Mouse (Mus musculus) lung, embryonic 15.5 days (tissue): ENCODE results near the gene Acsbg2. TPM values are rescaled to one million over a fixed set of nuclear protein-coding genes. Genes with fewer than 3 reads are reported as not detected.
A peak's percentile ranks its signal among the peaks of the same experiment; 100 is the strongest.

ENCODE experiments used
- ATAC-seq: fragments of 200-750 bp; cut with Nextera tagmentation; 2 replicates; pipeline ENCODE4 v1.8.0; 2017; ENCODE audit warnings: moderate number of reproducible peaks, borderline replicate concordance; ENCODE audit not compliant: low FRiP score, low TSS enrichment; ENCODE audit errors: extremely low read depth
- H3K27ac ChIP-seq: fragments of 300-500 bp; sonication (generic); 2 replicates; pipeline ENCODE4 v1.5.1; 2015; ENCODE audit warnings: moderate library complexity, mild to moderate bottlenecking, inconsistent platforms
- H3K27me3 ChIP-seq: fragments of 300-500 bp; sonication (generic); 2 replicates; pipeline ENCODE4 v1.6.1; 2015; ENCODE audit warnings: inconsistent platforms
- H3K36me3 ChIP-seq: fragments of 300-500 bp; sonication (generic); 2 replicates; pipeline ENCODE4 v1.6.1; 2015; ENCODE audit warnings: inconsistent platforms
- H3K4me1 ChIP-seq: fragments of 300-500 bp; sonication (generic); 2 replicates; pipeline ENCODE4 v1.6.1; 2015; ENCODE audit warnings: inconsistent platforms
- H3K4me2 ChIP-seq: fragments of 300-500 bp; sonication (generic); 2 replicates; pipeline ENCODE4 v1.6.1; 2015; ENCODE audit warnings: inconsistent platforms, mild to moderate bottlenecking, moderate library complexity
- H3K4me3 ChIP-seq: fragments of 300-500 bp; sonication (generic); 2 replicates; pipeline ENCODE4 v1.5.1; 2015; ENCODE audit warnings: mild to moderate bottlenecking, inconsistent platforms
- H3K9ac ChIP-seq: fragments of 300-500 bp; sonication (generic); 2 replicates; pipeline ENCODE4 v1.6.1; 2015; ENCODE audit warnings: inconsistent platforms
- H3K9me3 ChIP-seq: fragments of 300-500 bp; sonication (generic); 2 replicates; pipeline ENCODE4 v1.6.1; 2016; ENCODE audit warnings: inconsistent platforms
- WGBS: fragments of 180-500 bp; shearing (Covaris S2); methylation state at CpG from one replicate; pipeline ENCODE4 v1.1.7; 2015; 5-methylcytosine and 5-hydroxymethylcytosine counted together
- polyA plus RNA-seq: library from polyadenylated mRNA; unstranded; fragments of >200 nt; fragmentation: Nextera tagmentation; extraction: Ambion mirVana; gene quantifications from 2 replicates; pipeline ENCODE4 v1.2.1, GENCODE M21; 2015

The Acsbg2 gene
- polyA plus RNA-seq, 1 experiment from 2014 or later: not detected

- Histone ChIP-seq H3K9ac (no peak overlapping the region), H3K9me3 (no peaks in the 10 kb centered on the region), H3K4me3 (no peak overlapping the region), H3K4me1 (no peaks in the 10 kb centered on the region), H3K27me3 (no peaks in the 10 kb centered on the region), H3K27ac (no peak overlapping the region), H3K36me3 (peaks cover 75% of the 10 kb centered on the region), H3K4me2 (no peak overlapping the region)
- 86% methylated on average over 9 of the region's 9 CpGs for WGBS
- ATAC-seq: no peak
Measured at GRCm38 (mm10) chr17:56895368-56895918, 21.2 kb upstream of the Acsbg2 start.

- Histone ChIP-seq H3K9ac (no peak overlapping the region), H3K4me2 (no peak overlapping the region), H3K9me3 (no peaks in the 10 kb centered on the region), H3K36me3 (peaks cover 45% of the 10 kb centered on the region), H3K4me1 (no peaks in the 10 kb centered on the region), H3K27ac (no peak overlapping the region), H3K4me3 (no peak overlapping the region), H3K27me3 (no peaks in the 10 kb centered on the region)
- WGBS: 90% methylated on average over 2 of the region's 2 CpGs
- ATAC-seq: no peak
Measured at GRCm38 (mm10) chr17:56890018-56890417, 15.8 kb upstream of the Acsbg2 start.

- Histone ChIP-seq H3K4me1 (peaks cover 6% of the 10 kb centered on the region; the same call in 1 of the 2 replicates), H3K36me3 (peaks cover 25% of the 10 kb centered on the region), H3K4me2 (no peak overlapping the region), H3K27me3 (no peaks in the 10 kb centered on the region), H3K9me3 (no peaks in the 10 kb centered on the region), H3K4me3 (no peak overlapping the region), H3K27ac (no peak overlapping the region), H3K9ac (no peak overlapping the region)
- WGBS: 90% methylated on average over 2 of the region's 3 CpGs
- ATAC-seq: no peak
Measured at GRCm38 (mm10) chr17:56888050-56888449, 13.8 kb upstream of the Acsbg2 start.

- Histone ChIP-seq H3K36me3 (peaks cover 5% of the 10 kb centered on the region), H3K4me2 (no peak overlapping the region), H3K4me1 (peaks cover 6% of the 10 kb centered on the region; the same call in 1 of the 2 replicates), H3K27me3 (no peaks in the 10 kb centered on the region), H3K9ac (no peak overlapping the region), H3K9me3 (no peaks in the 10 kb centered on the region), H3K4me3 (no peak overlapping the region), H3K27ac (no peak overlapping the region)
- no peak for ATAC-seq
- 88% methylated on average over 17 of the region's 17 CpGs for WGBS
Measured at GRCm38 (mm10) chr17:56884809-56885208, 10.6 kb upstream of the Acsbg2 start.

- H3K4me1 ChIP-seq: peaks cover 6% of the 10 kb centered on the region; the same call in 1 of the 2 replicates
- H3K4me2 ChIP-seq: no peak overlapping the region
- ATAC-seq: no peak
- H3K9me3 ChIP-seq: no peaks in the 10 kb centered on the region
- H3K27me3 ChIP-seq: no peaks in the 10 kb centered on the region
- no peak overlapping the region for H3K9ac ChIP-seq
- 39% methylated on average over 5 of the region's 5 CpGs for WGBS
- no peak overlapping the region for H3K4me3 ChIP-seq
- no peaks in the 10 kb centered on the region; the same call in 1 of the 2 replicates for H3K36me3 ChIP-seq
- no peak overlapping the region for H3K27ac ChIP-seq
Measured at GRCm38 (mm10) chr17:56884331-56884730, 10.1 kb upstream of the Acsbg2 start.

- Histone ChIP-seq H3K4me2 (peak overlapping the region; percentile 46), H3K27ac (no peak overlapping the region), H3K4me1 (peaks cover 6% of the 10 kb centered on the region; the same call in 1 of the 2 replicates), H3K9ac (no peak overlapping the region), H3K27me3 (no peaks in the 10 kb centered on the region), H3K36me3 (no peaks in the 10 kb centered on the region), H3K9me3 (no peaks in the 10 kb centered on the region), H3K4me3 (peak overlapping the region; percentile 14; the same call in 1 of the 2 replicates)
- ATAC-seq: 0 out of 2 replicates have a peak, but pooled peaks have one; percentile 24
- WGBS: 26% methylated on average over 17 of the region's 17 CpGs
Measured at GRCm38 (mm10) chr17:56883612-56884011, 9.4 kb upstream of the Acsbg2 start.

- Histone ChIP-seq H3K4me2 (no peak overlapping the region), H3K4me1 (no peaks in the 10 kb centered on the region), H3K36me3 (no peaks in the 10 kb centered on the region), H3K4me3 (no peak overlapping the region), H3K9me3 (no peaks in the 10 kb centered on the region), H3K27ac (no peak overlapping the region), H3K27me3 (no peaks in the 10 kb centered on the region), H3K9ac (no peak overlapping the region)
- no peak for ATAC-seq
- WGBS: 80% methylated on average over 19 of the region's 19 CpGs
Measured at GRCm38 (mm10) chr17:56877426-56877825, 3.2 kb upstream of the Acsbg2 start.

GRCm38 (mm10) chr17:56876981-56877380 is 2.7 kb upstream of the Acsbg2 start:
- no peak overlapping the region for H3K4me3 ChIP-seq
- no peaks in the 10 kb centered on the region for H3K27me3 ChIP-seq
- H3K9me3 ChIP-seq: no peaks in the 10 kb centered on the region
- H3K36me3 ChIP-seq: no peaks in the 10 kb centered on the region
- no peak overlapping the region for H3K27ac ChIP-seq
- H3K4me2 ChIP-seq: no peak overlapping the region
- 54% methylated on average over 8 of the region's 8 CpGs for WGBS
- H3K4me1 ChIP-seq: no peaks in the 10 kb centered on the region
- no peak for ATAC-seq
- no peak overlapping the region for H3K9ac ChIP-seq

GRCm38 (mm10) chr17:56876465-56876864 is 2.2 kb upstream of the Acsbg2 start:
- Histone ChIP-seq H3K36me3 (no peaks in the 10 kb centered on the region), H3K27ac (no peak overlapping the region), H3K4me2 (no peak overlapping the region), H3K4me3 (no peak overlapping the region), H3K27me3 (no peaks in the 10 kb centered on the region), H3K4me1 (no peaks in the 10 kb centered on the region), H3K9me3 (no peaks in the 10 kb centered on the region), H3K9ac (no peak overlapping the region)
- 81% methylated on average over 3 of the region's 3 CpGs for whole genome bisulfite sequencing
- ATAC-seq: no peak

GRCm38 (mm10) chr17:56874936-56875651 is 847 bp upstream of the Acsbg2 start, which contains the start of gene 1700061G19Rik:
Gene 1700061G19Rik, plus strand, starts transcription at chr17:56875477.
- 71% methylated on average over 12 of the region's 12 CpGs for WGBS
- ATAC-seq: no peak
- no peaks in the 10 kb centered on the region for H3K9me3 ChIP-seq

GRCm38 (mm10) chr17:56872512-56872911 is 1.7 kb downstream of the Acsbg2 start:
- 69% methylated on average over 7 of the region's 7 CpGs for WGBS
- no peak for ATAC-seq

More at GRCm38 (mm10) chr17:56874936-56875651, 847 bp upstream of the Acsbg2 start, which contains the start of gene 1700061G19Rik:
- no peak within 1 kb of the TSS for H3K27ac ChIP-seq
- H3K36me3 ChIP-seq: no peaks in the 10 kb centered on the region
- H3K4me2 ChIP-seq: no peak within 1 kb of the TSS
- no peak within 1 kb of the TSS for H3K4me3 ChIP-seq
- no peaks in the 10 kb centered on the region for H3K27me3 ChIP-seq
- H3K4me1 ChIP-seq: no peaks in the 10 kb centered on the region
- no peak within 1 kb of the TSS for H3K9ac ChIP-seq

GRCm38 (mm10) chr17:56871767-56872166 is 2.5 kb downstream of the Acsbg2 start:
- Histone ChIP-seq H3K27ac (no peak overlapping the region), H3K27me3 (no peaks in the 10 kb centered on the region), H3K9ac (no peak overlapping the region), H3K4me2 (no peak overlapping the region), H3K36me3 (no peaks in the 10 kb centered on the region), H3K4me1 (no peaks in the 10 kb centered on the region), H3K4me3 (no peak overlapping the region), H3K9me3 (no peaks in the 10 kb centered on the region)
- no peak for ATAC-seq
- WGBS: 44% methylated on average over 8 of the region's 8 CpGs

More at GRCm38 (mm10) chr17:56872512-56872911, 1.7 kb downstream of the Acsbg2 start:
- no peaks in the 10 kb centered on the region for H3K27me3 ChIP-seq
- no peaks in the 10 kb centered on the region for H3K9me3 ChIP-seq
- H3K27ac ChIP-seq: no peak overlapping the region
- no peaks in the 10 kb centered on the region for H3K36me3 ChIP-seq
- no peak overlapping the region for H3K9ac ChIP-seq
- H3K4me3 ChIP-seq: no peak overlapping the region
- H3K4me2 ChIP-seq: no peak overlapping the region
- no peaks in the 10 kb centered on the region for H3K4me1 ChIP-seq
